Mouse (Mus musculus) urinary bladder, postnatal 10 days (tissue): ENCODE results near the gene Ppm1d.

ENCODE experiments used
- DNase-seq: peaks from one replicate; pipeline ENCODE4 v3.0.0; 2022; ENCODE audit warnings: low spot score

The Ppm1d gene

GRCm38 (mm10) chr11:85329167-85329894 is 18.3 kb downstream of the Ppm1d start:
- no peak for DNase-seq

GRCm38 (mm10) chr11:85334778-85335177 is 23.7 kb downstream of the Ppm1d start:
- DNase-seq: no peak

- no peak for DNase-seq
Observed at GRCm38 (mm10) chr11:85339173-85339831, 28.3 kb downstream of the Ppm1d start.

- DNase-seq: no peak
Observed at GRCm38 (mm10) chr11:85340070-85340616, 29.1 kb downstream of the Ppm1d start.

DNA sequence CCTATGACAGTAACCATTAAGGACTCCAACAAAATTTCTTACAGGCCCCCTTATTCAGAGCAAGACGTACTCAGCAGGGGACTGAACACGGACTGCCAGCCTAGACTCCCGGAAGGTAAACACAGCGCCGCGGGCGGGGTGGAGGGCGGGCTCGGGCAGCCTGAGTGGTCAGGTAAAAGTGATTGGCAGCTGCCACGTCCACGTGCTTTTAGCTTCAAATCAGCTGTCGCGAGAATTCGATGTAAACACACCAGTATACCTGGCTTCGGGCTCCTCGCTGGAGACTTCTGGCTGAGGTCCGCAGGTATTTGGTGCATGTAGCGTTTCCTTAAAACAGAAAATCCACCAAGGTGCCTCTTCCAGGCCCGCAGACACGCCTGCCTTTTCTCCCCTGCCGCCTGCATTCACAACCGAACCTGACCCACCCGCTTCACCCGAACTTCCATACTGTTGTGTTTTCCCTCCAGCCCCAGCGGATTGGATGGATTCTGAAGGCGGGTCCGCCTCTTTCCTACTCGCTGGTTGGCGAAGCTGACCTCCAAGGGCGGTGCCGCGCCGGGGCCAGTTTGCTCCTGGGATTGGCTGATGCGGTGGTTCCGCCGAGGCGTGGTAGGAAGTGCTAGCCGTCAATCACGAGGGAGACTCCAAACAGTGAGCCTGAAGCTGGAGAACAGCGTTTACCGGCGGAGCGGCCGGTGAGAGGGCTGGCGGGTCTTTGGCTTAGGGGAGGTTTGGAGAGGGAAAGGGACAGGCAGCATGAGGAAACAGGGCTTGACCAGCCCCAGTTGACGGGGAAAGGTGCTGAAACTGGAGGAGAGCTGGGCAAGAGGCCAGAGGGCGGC is 41.7 kb downstream of the Ppm1d start, which contains the start of gene Bcas3:
Gene Bcas3, plus strand, starts transcription at position 629 of the 842 bp plus-strand sequence.
- DNase-seq: peak; percentile 89

DNA sequence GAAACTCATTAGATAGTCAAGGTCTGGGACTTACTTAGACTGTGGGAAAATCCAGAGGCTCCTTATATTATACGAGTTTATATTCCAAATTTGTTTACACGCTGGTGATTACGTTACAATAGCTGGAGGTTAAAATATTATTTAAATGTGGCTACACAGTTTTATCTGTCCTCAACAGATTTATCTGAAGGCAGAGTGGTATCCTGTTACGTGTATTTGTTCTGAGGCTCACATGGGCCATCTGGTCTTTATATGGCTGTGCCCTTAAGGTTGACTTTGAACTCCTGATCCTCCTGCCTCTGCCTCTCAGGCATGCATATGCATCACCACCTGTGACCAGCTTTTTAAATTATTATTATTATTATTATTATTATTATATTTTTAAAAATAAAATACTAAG is 42.8 kb downstream of the Ppm1d start:
- DNase-seq: no peak

- DNase-seq: no peak
Observed at GRCm38 (mm10) chr11:85359641-85360040, 48.6 kb downstream of the Ppm1d start.

DNA sequence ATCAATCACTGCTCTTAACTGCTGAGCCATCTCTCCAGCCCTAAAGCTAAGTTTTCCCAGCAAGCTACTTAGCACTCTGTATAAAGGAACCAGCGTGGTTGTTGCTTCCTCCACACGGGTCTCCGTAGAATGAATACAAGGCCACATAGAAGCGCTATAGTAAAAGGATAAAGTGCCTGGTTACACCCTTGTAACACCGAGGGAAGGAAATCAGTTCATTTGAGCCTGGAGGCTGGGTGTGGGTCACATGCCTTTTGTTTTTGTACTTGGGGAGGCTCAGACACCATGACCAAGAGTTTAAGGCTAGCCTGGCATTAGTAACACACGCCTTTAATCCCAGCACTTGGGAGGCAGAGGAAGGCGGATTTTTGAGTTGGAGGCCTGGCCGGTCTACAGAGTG is 50.6 kb downstream of the Ppm1d start:
- DNase-seq: no peak

DNA sequence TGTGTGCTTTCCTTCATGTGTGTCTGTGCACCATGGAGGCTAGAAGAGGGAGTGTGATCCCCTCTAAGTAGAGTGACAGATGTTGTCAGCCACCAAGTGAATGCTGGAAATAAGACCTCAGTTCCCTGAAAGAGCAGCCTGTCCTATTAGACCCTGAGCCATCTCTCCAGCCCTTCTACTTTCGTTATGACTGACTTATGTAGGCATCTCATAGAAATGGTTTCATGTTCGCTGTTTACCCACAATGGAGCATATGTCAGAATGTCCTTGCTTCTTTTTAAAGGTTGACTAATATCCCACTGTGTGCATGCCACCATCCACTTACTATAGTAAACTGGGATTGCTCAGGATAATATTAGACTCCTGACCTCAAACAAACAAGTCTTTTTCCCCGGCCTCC is 55.1 kb downstream of the Ppm1d start:
- no peak for DNase-seq

DNA sequence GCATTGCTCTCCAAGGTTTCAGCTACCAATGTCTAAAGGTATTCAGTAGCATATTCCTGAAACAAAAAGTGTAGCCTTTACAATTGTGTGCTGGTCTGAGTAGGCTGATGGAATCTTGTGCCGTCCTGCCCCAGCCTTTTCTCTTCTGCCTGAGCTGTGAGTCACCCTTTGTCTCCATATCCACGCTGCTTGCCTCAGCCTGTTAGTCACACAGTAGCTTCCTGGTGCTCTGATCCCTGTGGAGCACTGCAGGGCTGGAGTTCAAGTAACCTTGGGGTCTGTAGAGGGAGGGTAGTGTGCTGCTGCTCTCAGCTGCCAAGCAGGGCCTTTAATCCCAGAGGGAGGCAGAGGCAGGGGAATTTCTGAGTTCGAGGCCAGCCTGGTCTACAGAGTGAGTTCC is 56.8 kb downstream of the Ppm1d start:
- DNase-seq: no peak

DNA sequence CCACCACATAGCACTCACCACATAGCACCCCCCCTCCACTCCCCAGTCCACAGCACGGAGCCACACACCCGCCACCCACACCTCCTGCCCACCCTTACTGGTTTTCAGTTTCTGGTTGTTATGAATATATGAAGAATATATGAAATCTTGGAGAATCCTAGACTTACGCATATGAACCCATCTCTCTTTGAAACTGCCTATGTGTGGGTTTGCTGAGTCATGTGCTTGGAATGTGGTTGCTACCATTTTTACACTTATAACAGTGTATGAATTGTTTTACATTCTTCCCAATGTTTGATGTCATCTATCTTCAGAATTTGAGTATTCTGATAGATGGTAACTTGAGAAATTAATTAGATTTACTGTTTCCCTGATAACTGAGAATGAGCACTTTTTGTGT is 68.0 kb downstream of the Ppm1d start:
- no peak for DNase-seq

- DNase-seq: no peak
Observed at GRCm38 (mm10) chr11:85380046-85380445, 69.0 kb downstream of the Ppm1d start.

DNA sequence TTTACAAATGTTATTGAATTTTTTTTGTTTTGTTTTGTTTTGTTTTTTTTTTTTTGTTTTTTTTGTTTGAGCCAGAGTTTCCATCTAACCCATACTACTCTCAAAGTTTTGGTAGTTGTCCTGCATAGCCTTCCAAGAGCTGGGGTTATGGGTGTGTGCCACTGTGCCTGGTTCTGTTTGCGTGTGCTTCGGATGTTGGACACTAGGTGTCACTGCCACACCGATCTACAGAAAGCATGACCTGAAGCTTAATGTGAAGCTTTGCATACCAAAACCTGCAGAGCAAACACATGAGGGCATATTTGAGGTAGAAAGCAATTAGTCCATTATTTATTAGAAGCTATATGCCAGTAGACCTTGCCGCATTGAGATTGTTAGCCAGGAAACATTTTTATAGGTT is 71.0 kb downstream of the Ppm1d start:
- DNase-seq: no peak

GRCm38 (mm10) chr11:85383975-85384821 is 73.2 kb downstream of the Ppm1d start:
- DNase-seq: no peak

DNA sequence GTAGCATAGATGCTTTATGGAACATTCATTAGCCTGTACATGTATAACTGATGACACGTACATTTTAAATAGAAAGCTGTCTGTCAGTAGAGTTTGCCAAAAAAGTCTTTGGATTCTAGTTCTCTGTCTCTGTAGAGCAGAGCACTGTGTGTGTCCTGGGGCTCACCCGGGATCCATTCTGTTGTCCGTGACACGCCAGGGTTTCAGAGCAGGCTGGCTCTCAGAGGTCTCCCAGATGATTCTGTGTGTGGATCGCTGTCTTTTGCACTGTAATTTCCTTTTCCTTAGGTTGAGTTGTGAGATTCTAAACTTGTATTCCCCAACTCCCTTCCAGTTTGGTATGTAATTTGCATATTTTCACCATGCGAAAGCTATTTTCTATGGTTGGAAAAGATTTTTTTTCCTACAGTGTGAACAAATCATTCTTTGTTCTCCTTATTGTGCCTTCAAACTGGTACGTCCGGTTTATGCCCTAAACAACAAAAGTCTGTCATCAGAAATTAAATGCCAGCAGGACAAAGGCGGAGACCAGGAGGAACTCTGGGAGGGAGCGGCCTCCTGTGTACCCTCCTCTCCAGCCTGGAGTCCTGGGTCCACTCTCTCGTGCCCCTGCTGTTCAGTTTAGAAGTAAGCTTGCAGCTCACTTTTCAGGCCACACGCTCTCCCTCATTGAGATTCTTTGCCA is 81.3 kb downstream of the Ppm1d start:
- DNase-seq: no peak

- DNase-seq: no peak
Observed at GRCm38 (mm10) chr11:85392864-85393220, 81.8 kb downstream of the Ppm1d start.

- DNase-seq: no peak
Observed at GRCm38 (mm10) chr11:85393990-85394389, 82.9 kb downstream of the Ppm1d start.

DNA sequence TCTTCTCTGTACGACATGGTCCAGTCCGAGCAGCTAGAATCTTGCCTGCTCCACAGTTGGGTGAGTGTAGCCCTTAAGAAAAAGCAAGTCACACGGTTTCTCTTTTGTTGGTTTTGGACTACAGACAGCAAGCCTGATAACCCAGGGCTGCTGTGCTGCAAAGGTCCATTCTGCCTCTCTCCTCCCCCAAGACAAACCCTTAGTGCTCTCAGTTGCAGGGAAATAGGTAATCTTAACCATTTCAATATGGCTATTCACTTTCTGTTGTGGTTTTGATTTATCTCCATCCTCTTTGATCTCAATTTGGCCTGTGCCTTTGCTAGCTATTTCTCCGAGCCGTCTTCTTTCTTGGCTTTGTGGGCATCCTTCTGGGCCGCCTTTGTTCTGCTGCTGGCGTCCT is 84.3 kb downstream of the Ppm1d start:
- DNase-seq: no peak
